Mouse (Mus musculus) kidney, postnatal 4 days (tissue): ENCODE data around the gene Map2k7.

Experiments
- DNase-seq, 2 experiments: peaks; one replicate each; pipeline ENCODE4 v3.0.0; 2021; ENCODE audit warnings: mixed read lengths in 2 of 2

Gene Map2k7

DNA sequence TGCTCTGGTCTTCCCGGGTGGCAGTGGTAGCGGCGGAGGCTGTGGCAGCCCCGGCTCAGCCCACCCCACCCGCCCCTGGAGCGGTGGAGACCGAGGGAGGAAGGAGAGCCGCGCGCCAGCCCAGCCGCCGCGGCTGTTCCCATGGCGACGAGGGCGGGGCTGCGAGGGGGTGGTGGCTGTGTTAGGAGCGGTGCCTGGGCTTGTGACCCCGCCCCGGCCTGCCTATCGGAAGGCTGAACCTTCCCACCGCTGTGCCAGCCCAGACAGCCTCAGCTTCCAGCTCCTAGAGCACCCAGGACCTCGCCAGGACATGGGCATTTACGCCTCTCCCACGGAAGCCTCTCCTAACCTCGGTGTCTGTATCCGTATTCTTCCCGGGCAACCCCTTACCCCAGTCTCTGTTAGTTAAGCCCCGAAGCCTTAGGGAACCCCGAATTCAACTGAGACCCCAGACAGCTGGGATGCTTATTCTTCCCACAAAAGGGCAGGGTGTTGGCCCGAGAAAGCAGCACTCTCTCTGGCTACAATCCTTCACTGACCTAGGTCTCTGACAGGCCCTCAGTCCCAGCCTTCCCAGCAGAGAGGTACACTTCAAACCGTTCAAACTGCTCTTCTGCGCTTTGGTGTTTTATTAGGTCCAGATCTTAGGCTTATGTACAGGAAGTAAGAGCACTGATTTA, 20.7 kb downstream of the Map2k7 start, which contains the start of gene Ctxn1:
Ctxn1 (minus strand) TSS at position 150 of the 680 bp plus-strand sequence.
- peak; percentile 98 for DNase-seq

DNA sequence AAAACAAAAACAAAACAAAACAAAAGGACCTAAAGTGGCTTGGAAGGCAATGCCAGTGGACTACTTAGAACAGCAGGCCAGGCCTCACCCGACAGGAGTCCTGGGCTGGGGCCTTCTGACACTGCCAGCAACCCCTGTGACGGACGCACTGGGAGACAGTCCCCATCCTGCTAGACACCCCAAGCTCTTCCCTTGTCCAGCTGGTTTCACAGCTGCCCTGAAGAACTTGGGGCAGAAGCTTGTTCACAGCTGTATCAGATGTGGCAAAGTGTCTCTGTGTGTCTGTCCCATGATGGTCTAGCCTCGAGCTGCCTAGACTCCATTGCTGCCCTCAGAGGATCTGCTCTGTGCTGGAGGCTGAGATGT, 21.2 kb downstream of the Map2k7 start:
- no peak for DNase-seq

DNA sequence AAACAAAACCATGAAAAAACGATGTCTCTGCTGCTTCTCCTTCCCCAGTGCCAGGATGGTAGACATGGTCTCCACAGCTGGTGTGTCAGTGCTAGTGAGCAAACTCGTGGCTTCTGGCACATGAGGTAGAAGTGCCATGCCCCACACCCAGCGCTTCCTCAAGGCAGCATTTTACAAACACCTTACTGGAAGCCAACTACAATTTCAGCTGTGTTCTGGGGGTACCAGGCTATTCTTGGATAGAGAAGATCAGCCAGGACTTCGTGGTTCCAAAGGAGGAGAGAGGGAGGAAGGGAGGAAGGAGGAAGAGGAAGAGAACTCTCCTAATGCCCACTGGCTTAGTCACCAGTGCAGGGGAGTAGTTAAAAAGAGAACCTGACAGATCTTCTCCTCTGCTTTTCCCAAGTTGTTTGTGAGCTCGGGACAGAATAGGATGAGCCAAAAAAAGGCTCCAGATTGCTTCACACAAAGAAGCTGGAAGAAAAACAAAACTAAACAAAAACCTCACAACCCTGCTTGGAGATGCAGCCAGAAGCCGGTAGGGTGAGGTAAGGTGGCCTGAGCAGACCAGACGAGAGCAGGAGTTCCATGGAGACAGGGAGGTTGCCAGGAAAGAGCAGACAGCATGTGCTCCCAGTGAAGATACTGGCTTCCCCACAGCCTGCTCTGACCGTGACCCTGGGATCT, 24.7 kb downstream of the Map2k7 start:
- DNase-seq = no peak

DNA sequence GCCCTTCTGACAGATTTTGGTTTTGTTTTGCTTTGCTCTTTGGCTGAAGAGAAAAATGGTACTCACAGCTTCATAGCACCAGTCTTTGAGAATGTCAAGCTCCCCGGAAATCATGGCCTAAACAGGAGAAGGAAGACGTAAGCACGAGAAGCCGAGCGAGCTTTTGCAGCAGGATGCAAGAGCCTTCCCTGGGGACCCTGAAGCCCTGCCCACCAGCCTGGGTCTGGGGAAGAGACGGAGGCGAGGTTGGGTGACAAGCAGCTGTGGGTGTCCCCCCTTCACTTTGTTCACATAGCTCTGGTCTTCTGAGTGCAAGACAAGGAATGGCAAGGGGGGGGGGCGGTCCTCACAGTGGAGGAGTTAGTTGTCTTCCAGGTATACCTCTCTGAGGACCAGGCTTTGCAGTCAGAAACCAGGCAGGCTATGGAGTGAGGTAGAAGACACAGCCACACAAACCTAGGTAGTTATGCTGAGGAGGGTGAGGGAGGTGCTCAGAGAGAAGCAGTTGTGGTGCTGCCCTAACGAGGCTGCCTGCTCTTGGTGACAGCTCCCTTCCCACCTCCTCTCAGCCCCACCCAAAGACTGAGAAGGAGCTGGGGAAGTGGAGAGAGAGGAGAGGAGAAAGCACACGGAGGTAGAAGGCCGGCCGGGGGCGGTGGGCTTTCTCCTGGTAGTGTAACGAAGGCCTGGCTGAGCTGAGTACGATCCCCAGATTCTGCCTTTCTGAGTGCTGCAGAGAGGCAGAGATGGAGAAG, 26.8 kb downstream of the Map2k7 start:
- DNase-seq = no peak

DNA sequence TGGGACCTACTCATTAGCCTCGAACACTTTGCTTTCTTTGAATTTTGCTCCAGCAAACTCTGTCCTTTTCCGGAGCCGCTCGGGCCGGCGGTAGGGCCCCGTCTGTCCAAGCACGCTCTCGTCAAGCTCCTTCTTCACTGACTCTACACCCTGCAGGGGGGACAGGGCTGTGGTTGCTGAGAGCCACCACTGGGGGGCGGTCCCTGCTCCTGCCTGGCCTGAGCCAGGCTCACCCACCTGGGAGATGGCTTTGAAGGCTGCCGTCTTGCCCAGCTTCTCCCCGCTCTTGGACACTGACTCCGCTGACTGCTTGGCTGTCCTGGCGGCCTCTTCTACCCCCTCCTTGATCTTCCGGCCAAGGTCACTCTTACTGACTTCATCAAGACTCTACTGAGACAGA, 29.1 kb downstream of the Map2k7 start:
- DNase-seq = peak; percentile 51 to 62

DNA sequence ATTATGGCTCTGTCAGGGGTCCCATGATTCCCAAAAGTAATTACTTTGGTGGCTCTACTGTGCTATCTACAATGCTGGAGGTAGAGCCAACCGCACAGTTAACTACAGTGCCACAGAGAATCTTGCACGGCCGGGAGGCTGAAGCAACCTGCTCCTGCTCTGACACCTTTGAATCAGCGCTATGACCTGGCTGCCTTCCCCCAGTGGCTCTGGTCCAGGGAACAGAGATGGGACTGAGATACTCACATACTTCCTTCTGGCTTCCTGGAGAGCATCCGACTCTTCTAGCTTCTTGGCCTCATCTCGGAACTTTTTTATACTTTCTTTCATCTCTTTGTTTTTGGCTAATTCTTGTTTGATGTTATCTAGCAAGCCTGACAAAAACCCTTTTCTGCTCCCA, 31.1 kb downstream of the Map2k7 start:
- no peak for DNase-seq

DNA sequence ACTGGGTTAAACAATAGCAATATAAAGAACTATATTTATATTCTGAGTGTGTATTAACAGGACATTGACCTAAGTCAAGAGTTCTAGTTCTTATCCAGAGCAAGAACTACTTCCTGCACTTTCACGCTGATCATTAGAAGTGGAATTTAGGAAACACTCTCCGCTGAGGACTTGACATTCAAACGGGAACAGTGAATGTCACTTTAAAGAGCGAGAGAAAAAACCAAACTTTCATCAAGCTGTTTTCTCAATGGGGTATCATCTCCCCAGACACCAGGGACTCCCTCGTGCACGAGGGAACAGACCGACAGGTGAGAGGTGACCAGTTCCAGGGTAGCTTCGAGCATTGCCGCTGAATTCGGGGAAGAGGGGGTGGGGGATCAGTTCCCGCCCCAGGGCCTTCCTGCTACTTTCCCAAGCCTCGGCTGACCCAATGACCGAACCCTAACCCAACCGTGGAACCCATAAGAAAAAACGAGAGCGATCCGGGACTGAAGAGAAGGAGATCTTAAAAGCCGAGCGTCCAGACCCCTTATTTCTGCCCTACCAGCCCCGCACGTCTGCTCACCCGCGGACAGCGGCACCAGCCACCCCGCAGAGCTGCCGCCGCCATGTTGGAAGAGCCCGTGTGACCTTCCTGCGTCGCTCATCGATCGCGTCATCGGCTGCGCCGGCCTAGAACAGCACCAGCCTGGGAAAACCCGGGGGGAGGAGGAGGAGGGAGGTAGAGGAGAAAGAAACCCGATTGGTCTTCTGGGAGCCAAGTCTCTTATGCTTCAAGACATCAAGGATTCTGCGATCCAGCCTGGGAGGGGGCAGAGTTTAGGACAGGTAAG, 37.0 kb downstream of the Map2k7 start, which contains the start of gene Timm44:
Timm44 (minus strand) TSS at position 639 of the 836 bp plus-strand sequence.
- DNase-seq = peak; percentile 98

DNA sequence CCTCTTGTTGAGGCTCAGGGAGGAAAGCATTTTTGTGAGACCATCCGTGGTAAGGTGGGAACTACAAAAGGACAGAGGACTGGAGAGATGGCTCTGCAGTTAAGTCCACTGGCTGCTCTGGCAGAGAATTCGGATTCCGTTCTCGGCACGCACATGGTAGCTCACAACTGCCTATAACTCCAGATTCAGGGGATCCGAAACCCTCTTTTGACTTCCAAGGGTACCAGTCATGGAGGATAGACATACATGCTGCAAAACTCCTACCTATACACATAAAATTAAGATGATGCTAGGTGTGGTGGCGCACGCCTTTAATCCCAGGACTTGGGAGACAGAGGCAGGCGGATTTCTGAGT, 37.5 kb downstream of the Map2k7 start:
- no peak for DNase-seq

DNA sequence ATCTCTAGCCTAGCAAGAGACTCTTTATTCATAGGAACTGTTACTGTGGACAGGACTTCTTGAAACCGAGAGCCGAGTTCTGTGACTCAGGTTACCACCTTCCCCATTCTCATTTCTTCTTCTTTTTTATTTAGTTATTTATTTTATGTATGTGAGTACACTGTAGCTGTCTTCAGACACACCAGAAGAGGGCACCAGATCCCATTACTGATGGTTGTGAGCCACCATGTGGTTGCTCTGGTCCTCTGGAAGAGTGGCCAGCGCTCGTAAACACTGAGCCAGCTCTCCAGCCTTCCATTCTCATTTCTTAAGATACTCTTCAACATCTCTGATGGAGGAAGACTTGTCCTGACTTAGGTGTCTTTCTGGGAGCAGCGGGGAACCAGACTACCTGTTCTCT, 54.2 kb downstream of the Map2k7 start:
- DNase-seq = no peak
